Mouse (Mus musculus) left cerebral cortex, adult 6 months (tissue): ENCODE data around the gene Map7d3. TPM values are rescaled to one million over a fixed set of nuclear protein-coding genes. Genes with fewer than 3 reads are reported as not detected.

Experiments
- long read RNA-seq, 2 experiments: library from polyadenylated mRNA; unstranded; transcript quantifications; one replicate each; pipeline ENCODE4 v2.0.0; 2019 to 2020
- polyA plus RNA-seq: library from polyadenylated mRNA; unstranded; fragments of <200 nt; fragmentation: Nextera tagmentation; gene quantifications from 2 replicates; pipeline ENCODE4 v1.2.3, GENCODE M21; 2021

Gene Map7d3
- polyA plus RNA-seq = 0.04 TPM in 1 of 2 replicates, not detected in the other
- long read RNA-seq, experiment 1 = 0 reads
- long read RNA-seq, experiment 2 = 0 reads

DNA sequence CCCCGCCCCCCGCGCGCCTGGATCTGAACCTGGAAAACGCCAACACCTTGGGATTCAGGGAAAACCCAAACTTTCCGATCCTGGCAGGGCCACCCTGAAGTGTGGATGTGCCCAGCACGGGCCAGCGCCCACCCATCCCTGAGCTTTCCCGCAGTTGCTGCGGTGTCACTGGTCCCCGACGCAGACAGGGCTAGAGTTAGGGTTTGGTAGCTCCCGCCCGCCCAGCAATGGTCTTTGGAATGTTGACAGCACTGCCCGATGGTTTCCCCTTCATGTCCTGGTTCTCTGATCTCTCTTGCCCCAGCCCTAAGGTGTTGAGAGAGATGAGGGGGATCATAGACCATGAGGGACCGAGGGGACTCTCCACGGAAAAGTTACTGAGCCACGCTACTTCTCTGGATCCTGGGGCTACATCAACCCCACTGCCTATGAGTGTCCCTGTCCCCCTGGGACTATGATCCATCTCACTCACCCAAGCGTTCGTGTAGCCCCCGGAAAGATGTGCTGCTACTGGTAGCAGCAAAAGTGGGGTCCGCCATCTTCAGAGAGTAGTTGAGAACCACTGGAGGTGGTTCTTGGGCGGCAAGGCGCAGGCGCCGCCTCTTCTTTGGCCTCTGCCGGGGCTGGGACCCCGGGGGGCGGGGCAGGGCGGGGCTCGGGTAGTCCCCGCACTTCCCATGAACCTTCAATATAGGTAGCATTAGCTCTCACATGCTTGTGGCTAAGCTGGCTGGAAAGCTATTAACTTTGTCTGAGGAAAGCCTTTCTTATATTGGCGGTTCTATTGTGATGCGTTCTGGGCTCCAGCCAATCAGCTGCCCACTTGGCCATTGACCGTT lies at the start of gene Map7d3:
Gene Map7d3, minus strand, starts transcription at position 562 of the 839 bp plus-strand sequence.

GRCm38 (mm10) chrX:56869863-56870262 lies 47.7 kb upstream of the Map7d3 start, which contains the start of gene Adgrg4:
Gene Adgrg4, plus strand, starts transcription at chrX:56870163.

Other genes starting within 250 kb of the Map7d3 start
- gene Mmgt1, start 224.3 kb downstream of the Map7d3 start, polyA plus RNA-seq = 15.2 and 19.2 TPM in 2 replicates
- 14.7 and 19.8 TPM in 2 replicates for gene Slc9a6, start 212.6 kb downstream of the Map7d3 start, polyA plus RNA-seq
- gene Fhl1, start 90.5 kb downstream of the Map7d3 start, polyA plus RNA-seq = 48.0 and 57.4 TPM in 2 replicates
- gene Adgrg4, start 47.8 kb upstream of the Map7d3 start, polyA plus RNA-seq = not detected in 2 replicates
- 0.05 and 0.09 TPM in 2 replicates for gene Brs3, start 220.7 kb upstream of the Map7d3 start, polyA plus RNA-seq
- 70.9 and 83.6 TPM in 2 replicates for gene Htatsf1, start 231.3 kb upstream of the Map7d3 start, polyA plus RNA-seq